Mouse (Mus musculus) inflammation-experienced regulatory T-cells, adult 16 weeks (primary cell): ENCODE measurements around the gene Zbtb24. TPM values are rescaled to one million over a fixed set of nuclear protein-coding genes. Genes with fewer than 3 reads are reported as not detected.

Source experiments
- polyA plus RNA-seq: library from polyadenylated mRNA; unstranded; fragments of 100-300 nt; shearing (Covaris generic); gene quantifications from one replicate; pipeline ENCODE4 v1.2.1, GENCODE M21; 2017

Gene Zbtb24
- polyA plus RNA-seq: 59.3 TPM

GRCm38 (mm10) chr10:41450137-41450670 lies at the start of gene Zbtb24:
Zbtb24 (plus strand) TSS chr10:41450383.

DNA sequence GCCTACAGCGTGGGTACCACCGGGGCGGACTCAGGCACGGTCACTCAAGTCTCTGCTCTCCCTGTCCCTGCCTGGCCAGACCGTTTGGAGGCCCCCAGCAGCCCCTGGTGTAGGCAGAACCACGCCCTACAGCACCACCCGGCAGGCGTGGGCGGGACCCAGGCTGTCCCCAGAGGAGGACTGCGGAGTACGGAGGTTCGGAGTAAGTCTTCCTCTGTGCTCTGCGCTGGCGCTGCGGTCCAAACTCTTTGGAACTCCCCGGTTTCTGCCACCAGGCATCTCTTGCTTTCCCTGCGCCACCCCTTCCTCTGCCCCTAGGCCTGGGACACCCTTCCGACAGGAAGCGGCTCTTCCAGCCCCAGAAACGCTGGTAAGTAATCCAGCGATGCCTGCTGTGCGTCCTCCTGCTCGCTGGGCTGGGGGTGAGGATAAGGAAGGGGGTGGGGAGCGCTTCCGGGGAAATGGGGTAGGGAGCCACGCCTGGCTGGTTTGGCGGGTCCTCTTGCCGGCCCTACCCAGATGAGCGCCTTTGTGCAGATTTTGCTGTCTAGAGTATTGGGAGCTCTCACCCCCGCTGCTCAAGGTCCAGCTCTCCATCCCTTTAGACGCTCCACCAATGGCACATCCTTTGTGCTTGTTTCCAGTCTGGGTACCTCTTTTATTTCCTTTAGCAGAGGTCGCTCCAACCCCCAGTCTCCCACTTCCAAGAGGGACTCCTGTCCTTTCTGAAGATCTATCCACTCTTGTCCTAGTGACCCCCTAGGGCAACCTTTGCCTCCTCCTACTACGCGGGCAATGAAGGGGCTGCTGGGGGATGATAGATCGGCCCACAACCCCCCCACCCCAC lies 26.2 kb downstream of the Zbtb24 start, which contains the start of gene Mical1:
Mical1 (plus strand) TSS at position 144 of the 847 bp plus-strand sequence.

DNA sequence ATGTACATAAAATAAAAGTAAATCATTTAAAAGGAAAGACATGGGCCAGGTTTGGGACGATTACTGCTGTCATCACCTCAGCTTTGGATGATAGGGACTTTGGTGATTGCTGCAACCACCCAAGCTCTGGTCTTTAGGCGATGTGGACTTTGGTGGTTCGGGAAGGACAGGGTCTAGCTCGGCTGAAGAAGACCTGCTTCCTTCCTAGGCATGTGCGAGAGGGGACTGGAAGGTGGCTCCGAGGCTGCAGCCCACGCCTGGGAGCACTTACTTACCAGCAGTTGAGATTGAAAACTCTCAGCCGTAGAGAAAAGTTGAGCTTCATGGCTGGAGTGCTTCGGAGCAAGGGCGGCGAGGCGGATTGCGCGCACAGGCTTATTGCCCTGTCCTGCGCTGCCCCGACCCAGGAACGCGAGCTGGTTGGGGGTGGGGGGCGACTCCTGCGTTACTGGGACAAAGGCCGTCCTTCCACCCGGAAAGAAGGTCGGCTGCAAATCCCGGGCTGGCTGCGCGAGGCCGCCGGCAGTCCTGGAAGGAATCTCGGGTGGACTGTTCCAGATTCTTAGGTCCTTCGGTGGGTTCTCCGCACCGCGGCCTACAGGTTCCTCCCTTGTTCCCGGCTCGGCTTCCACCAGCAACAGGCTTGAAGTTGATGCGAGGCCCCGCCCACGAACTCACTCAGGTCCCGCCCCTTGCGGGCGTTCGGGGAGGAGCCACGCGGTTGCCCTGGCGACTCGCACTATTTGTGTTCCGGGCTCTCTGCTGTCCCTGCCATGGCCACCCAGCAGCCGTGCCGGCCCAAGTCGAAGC lies 39.7 kb downstream of the Zbtb24 start, which contains the start of the genes Smpd2 and Ppil6:
Smpd2 (minus strand) TSS at position 662 of the 810 bp plus-strand sequence.
Ppil6 (plus strand) TSS at position 732 of the 810 bp plus-strand sequence.

Other genes with a start within 250 kb of the Zbtb24 start
- 42.0 TPM for gene Fig4, start 147.1 kb upstream of the Zbtb24 start, polyA plus RNA-seq
- gene Ak9, start 146.4 kb upstream of the Zbtb24 start, polyA plus RNA-seq: not detected
- gene Mical1, start 25.9 kb downstream of the Zbtb24 start, polyA plus RNA-seq: 122 TPM
- gene Smpd2, start 40.0 kb downstream of the Zbtb24 start, polyA plus RNA-seq: 49.3 TPM
- not detected for gene Ppil6, start 40.1 kb downstream of the Zbtb24 start, polyA plus RNA-seq
- gene Cd164, start 69.0 kb downstream of the Zbtb24 start, polyA plus RNA-seq: 266 TPM